Mouse (Mus musculus): ENCODE measurements around the gene Unc119b. TPM values are rescaled to one million over a fixed set of nuclear protein-coding genes. Genes with fewer than 3 reads are reported as not detected.

Gene Unc119b
- polyA plus RNA-seq, 1 experiment = 39.0 TPM

DNA sequence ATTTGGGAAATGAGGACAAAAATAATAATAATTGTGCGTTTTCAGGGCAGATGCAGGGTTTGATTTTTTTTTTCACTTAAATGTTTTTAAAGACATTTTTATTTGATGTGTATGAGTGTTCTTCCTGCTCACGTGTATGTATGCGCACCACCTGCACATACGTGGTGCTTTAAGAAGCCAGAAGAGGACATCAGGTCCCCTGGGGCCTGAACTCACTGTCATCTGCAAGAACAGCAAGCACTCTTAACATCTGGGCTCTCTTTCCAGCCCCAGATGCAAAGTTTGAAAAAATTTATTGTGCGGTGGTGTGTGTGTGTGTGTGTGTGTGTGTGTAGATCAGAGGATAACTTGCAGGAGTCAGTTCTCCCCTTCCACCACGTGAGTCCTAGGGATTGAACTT is 43.1 kb upstream of the Unc119b start:
- Histone ChIP-seq H3K79me3 (ENCODE audit: low read depth) (no peaks in the 10 kb centered on the region), H3K36me3 (ENCODE audit: control insufficient read depth, insufficient read depth) (no peaks in the 10 kb centered on the region), H3K79me2 (ENCODE audit: control insufficient read depth, insufficient read depth) (no peaks in the 10 kb centered on the region), H3K27me3 (ENCODE audit: control insufficient read depth, insufficient read depth, insufficient read length) (peaks cover 18% of the 10 kb centered on the region), H3ac (ENCODE audit: control insufficient read depth, insufficient read length, low read depth) (no peak overlapping the region), H3K4me3 (ENCODE audit: insufficient read depth, poor library complexity, severe bottlenecking) (no peak overlapping the region)
- no peak for TF ChIP-seq CTCF (IDR thresholded peaks at IDR 0.05; ENCODE audit: control insufficient read depth, insufficient read depth, insufficient read length)
- TF ChIP-seq MAX (IDR thresholded peaks at IDR 0.05) = no peak
- TF ChIP-seq USF1 (IDR thresholded peaks at IDR 0.05; ENCODE audit: low read depth) = no peak
- TF ChIP-seq MYOG (IDR thresholded peaks at IDR 0.05; ENCODE audit: control insufficient read depth, extremely low read depth, insufficient read length) = no peak
- no peak for TF ChIP-seq MYOD1 (IDR thresholded peaks at IDR 0.05; ENCODE audit: control insufficient read depth, insufficient read length, low read depth)
- TF ChIP-seq FOSL1 (IDR thresholded peaks at IDR 0.05; ENCODE audit: insufficient read depth, low read length, poor library complexity, severe bottlenecking) = no peak
- no peak for TF ChIP-seq CEBPB (IDR thresholded peaks at IDR 0.05; ENCODE audit: low read depth)

DNA sequence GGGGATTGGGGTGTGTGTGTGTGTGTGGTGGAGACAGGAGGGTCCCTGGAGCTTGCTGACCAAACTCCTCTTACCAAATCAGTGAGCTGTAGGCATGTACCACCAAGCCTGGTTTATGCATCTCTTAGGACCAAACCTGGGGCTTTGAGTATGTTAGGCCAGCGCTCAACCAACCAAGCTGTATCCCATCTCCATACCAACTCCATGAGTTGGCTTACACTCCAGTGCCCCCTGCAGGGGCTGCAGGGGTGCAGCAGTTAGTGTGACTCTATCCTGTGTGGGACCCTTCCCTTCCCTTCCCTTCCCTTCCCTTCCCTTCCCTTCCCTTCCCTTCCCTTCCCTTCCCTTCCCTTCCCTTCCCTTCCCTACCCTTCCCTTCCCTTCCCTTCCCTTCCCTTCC is 39.8 kb upstream of the Unc119b start:
- H3ac ChIP-seq (ENCODE audit: control insufficient read depth, insufficient read length, low read depth) = no peak overlapping the region
- TF ChIP-seq CTCF (IDR thresholded peaks at IDR 0.05; ENCODE audit: control insufficient read depth, insufficient read depth, insufficient read length) = peak; percentile 12
- TF ChIP-seq CEBPB (IDR thresholded peaks at IDR 0.05; ENCODE audit: low read depth) = no peak
- H3K79me2 ChIP-seq (ENCODE audit: control insufficient read depth, insufficient read depth) = no peaks in the 10 kb centered on the region
- H3K27me3 ChIP-seq (ENCODE audit: control insufficient read depth, insufficient read depth, insufficient read length) = peaks cover 18% of the 10 kb centered on the region
- H3K36me3 ChIP-seq (ENCODE audit: control insufficient read depth, insufficient read depth) = no peaks in the 10 kb centered on the region
- H3K79me3 ChIP-seq (ENCODE audit: low read depth) = no peaks in the 10 kb centered on the region
- no peak overlapping the region for H3K4me3 ChIP-seq (ENCODE audit: insufficient read depth, poor library complexity, severe bottlenecking)

DNA sequence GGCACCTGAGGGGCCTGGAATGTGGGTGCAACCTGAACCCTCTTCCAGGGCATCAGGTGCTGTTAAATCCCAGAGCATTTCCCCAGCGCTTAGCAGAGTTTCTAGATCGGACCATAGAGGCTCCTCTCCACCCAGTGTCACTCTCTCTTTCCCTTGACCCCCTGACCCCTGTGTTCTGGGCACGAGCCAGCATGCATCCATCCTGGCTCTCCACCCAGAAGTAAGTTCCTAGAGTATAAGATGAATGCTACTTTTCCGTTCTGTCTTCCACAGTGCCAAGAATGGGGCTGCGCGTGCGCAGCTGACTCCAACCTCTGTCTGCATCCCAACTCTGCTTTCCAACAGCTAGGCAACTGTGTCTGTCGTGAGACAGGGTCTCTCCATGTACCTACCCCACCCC is 35.4 kb upstream of the Unc119b start:
- Histone ChIP-seq H3K79me2 (ENCODE audit: control insufficient read depth, insufficient read depth) (no peaks in the 10 kb centered on the region), H3ac (ENCODE audit: control insufficient read depth, insufficient read length, low read depth) (no peak overlapping the region), H3K4me3 (ENCODE audit: insufficient read depth, poor library complexity, severe bottlenecking) (no peak overlapping the region), H3K27me3 (ENCODE audit: control insufficient read depth, insufficient read depth, insufficient read length) (peaks cover 3% of the 10 kb centered on the region), H3K36me3 (ENCODE audit: control insufficient read depth, insufficient read depth) (no peaks in the 10 kb centered on the region), H3K79me3 (ENCODE audit: low read depth) (no peaks in the 10 kb centered on the region)
- no peak for TF ChIP-seq CEBPB (IDR thresholded peaks at IDR 0.05; ENCODE audit: low read depth)
- no peak for TF ChIP-seq FOSL1 (IDR thresholded peaks at IDR 0.05; ENCODE audit: insufficient read depth, low read length, poor library complexity, severe bottlenecking)
- TF ChIP-seq USF1 (IDR thresholded peaks at IDR 0.05; ENCODE audit: low read depth) = no peak
- TF ChIP-seq MYOD1 (IDR thresholded peaks at IDR 0.05; ENCODE audit: control insufficient read depth, insufficient read length, low read depth) = no peak
- TF ChIP-seq MAX (IDR thresholded peaks at IDR 0.05) = no peak
- no peak for TF ChIP-seq MYOG (IDR thresholded peaks at IDR 0.05; ENCODE audit: control insufficient read depth, extremely low read depth, insufficient read length)
- TF ChIP-seq CTCF (IDR thresholded peaks at IDR 0.05; ENCODE audit: control insufficient read depth, insufficient read depth, insufficient read length) = no peak

DNA sequence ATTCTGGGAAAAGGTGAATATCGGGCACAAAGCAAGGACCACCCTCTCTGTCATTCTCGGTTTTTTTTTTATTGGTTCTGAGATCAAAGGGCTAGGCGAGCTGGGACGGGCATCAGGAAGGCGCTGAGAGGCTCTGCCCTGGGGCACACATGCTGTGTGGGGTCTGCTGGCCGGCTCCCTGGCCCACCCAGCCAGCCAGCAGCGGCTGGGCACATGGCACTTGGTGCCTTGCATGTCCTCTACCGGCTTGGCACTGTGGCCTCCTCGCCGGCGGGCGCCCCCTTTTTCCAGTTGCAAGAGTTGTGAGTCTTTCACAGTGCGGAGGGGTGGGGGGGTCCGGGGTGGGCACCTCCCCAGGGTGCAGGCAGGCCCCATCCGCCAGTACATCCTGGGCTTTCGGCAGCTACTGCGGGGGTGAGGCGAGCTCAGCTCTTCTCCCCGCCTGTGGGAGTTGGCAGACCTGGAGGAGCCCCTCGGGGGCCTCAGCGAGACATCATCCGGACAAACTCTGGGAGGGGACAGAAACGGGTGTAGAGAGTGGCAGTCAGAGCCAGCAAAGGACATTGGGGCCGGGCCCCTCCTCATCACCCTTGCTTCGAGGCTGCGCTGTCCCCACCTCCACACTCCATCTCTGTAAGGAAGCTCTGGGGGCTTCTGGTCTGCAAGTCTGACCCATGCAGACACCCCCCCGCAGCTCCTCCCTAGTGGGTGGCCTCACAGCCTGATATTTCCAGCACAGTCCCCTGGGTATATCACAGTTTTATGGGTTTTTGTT is 34.1 kb upstream of the Unc119b start:
- H3K4me3 ChIP-seq (ENCODE audit: insufficient read depth, poor library complexity, severe bottlenecking) = no peak overlapping the region
- no peaks in the 10 kb centered on the region for H3K79me2 ChIP-seq (ENCODE audit: control insufficient read depth, insufficient read depth)
- no peak overlapping the region for H3ac ChIP-seq (ENCODE audit: control insufficient read depth, insufficient read length, low read depth)
- H3K79me3 ChIP-seq (ENCODE audit: low read depth) = no peaks in the 10 kb centered on the region
- no peaks in the 10 kb centered on the region for H3K36me3 ChIP-seq (ENCODE audit: control insufficient read depth, insufficient read depth)
- no peaks in the 10 kb centered on the region for H3K27me3 ChIP-seq (ENCODE audit: control insufficient read depth, insufficient read depth, insufficient read length)
- TF ChIP-seq MAX (IDR thresholded peaks at IDR 0.05) (no peak), CEBPB (IDR thresholded peaks at IDR 0.05; ENCODE audit: low read depth) (no peak), USF1 (IDR thresholded peaks at IDR 0.05; ENCODE audit: low read depth) (no peak), FOSL1 (IDR thresholded peaks at IDR 0.05; ENCODE audit: insufficient read depth, low read length, poor library complexity, severe bottlenecking) (no peak), MYOG (IDR thresholded peaks at IDR 0.05; ENCODE audit: control insufficient read depth, extremely low read depth, insufficient read length) (no peak), CTCF (IDR thresholded peaks at IDR 0.05; ENCODE audit: control insufficient read depth, insufficient read depth, insufficient read length) (no peak), MYOD1 (IDR thresholded peaks at IDR 0.05; ENCODE audit: control insufficient read depth, insufficient read length, low read depth) (no peak)

DNA sequence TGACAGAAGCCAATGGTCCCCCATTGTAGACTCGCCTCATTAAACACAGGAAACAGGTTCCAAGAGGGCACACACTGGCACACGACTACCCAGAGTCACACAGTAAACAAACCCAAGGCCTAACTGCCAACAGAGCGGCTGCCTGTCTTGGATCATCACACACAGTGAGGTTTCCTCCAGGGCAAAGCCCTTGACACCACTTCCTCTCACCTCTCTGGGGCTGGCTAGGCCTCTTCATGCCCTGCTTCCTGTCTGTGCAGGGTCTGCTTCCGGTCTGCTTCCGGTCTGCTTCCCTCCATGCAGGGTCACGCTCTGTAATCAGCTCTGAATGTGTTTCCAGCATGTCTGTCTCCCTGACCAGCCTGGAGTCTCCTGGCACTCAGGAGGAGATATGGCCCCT is 32.6 kb upstream of the Unc119b start:
- Histone ChIP-seq H3ac (ENCODE audit: control insufficient read depth, insufficient read length, low read depth) (no peak overlapping the region), H3K36me3 (ENCODE audit: control insufficient read depth, insufficient read depth) (no peaks in the 10 kb centered on the region), H3K4me3 (ENCODE audit: insufficient read depth, poor library complexity, severe bottlenecking) (no peak overlapping the region), H3K79me2 (ENCODE audit: control insufficient read depth, insufficient read depth) (no peaks in the 10 kb centered on the region), H3K27me3 (ENCODE audit: control insufficient read depth, insufficient read depth, insufficient read length) (no peaks in the 10 kb centered on the region), H3K79me3 (ENCODE audit: low read depth) (no peaks in the 10 kb centered on the region)
- TF ChIP-seq MYOG (IDR thresholded peaks at IDR 0.05; ENCODE audit: control insufficient read depth, extremely low read depth, insufficient read length) (no peak), MAX (IDR thresholded peaks at IDR 0.05) (no peak), MYOD1 (IDR thresholded peaks at IDR 0.05; ENCODE audit: control insufficient read depth, insufficient read length, low read depth) (no peak), CTCF (IDR thresholded peaks at IDR 0.05; ENCODE audit: control insufficient read depth, insufficient read depth, insufficient read length) (no peak), FOSL1 (IDR thresholded peaks at IDR 0.05; ENCODE audit: insufficient read depth, low read length, poor library complexity, severe bottlenecking) (no peak), CEBPB (IDR thresholded peaks at IDR 0.05; ENCODE audit: low read depth) (no peak), USF1 (IDR thresholded peaks at IDR 0.05; ENCODE audit: low read depth) (no peak)

DNA sequence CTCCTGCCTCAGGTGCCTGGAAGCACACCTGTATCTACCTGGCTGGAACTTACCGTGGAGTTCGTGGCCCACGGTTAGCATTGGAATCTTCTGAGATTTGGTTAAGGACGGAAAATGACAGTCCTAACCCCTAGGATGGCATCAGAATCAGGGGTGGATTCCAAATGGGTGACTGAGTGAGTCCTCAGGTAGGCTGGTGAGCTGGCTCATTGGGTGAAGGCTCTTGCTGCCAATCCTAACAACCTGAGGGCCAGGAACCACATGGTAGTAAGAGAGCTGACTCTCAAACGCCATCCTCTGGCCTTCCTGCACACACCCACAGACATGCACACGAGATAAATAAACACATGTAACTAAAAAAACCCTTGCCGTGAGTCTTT is 32.0 kb upstream of the Unc119b start:
- Histone ChIP-seq H3K79me2 (ENCODE audit: control insufficient read depth, insufficient read depth) (no peaks in the 10 kb centered on the region), H3K27me3 (ENCODE audit: control insufficient read depth, insufficient read depth, insufficient read length) (no peaks in the 10 kb centered on the region), H3K4me3 (ENCODE audit: insufficient read depth, poor library complexity, severe bottlenecking) (no peak overlapping the region), H3K79me3 (ENCODE audit: low read depth) (no peaks in the 10 kb centered on the region), H3K36me3 (ENCODE audit: control insufficient read depth, insufficient read depth) (no peaks in the 10 kb centered on the region), H3ac (ENCODE audit: control insufficient read depth, insufficient read length, low read depth) (no peak overlapping the region)
- TF ChIP-seq MAX (IDR thresholded peaks at IDR 0.05) = no peak
- TF ChIP-seq MYOG (IDR thresholded peaks at IDR 0.05; ENCODE audit: control insufficient read depth, extremely low read depth, insufficient read length) = no peak
- no peak for TF ChIP-seq CEBPB (IDR thresholded peaks at IDR 0.05; ENCODE audit: low read depth)
- no peak for TF ChIP-seq FOSL1 (IDR thresholded peaks at IDR 0.05; ENCODE audit: insufficient read depth, low read length, poor library complexity, severe bottlenecking)
- no peak for TF ChIP-seq CTCF (IDR thresholded peaks at IDR 0.05; ENCODE audit: control insufficient read depth, insufficient read depth, insufficient read length)
- no peak for TF ChIP-seq MYOD1 (IDR thresholded peaks at IDR 0.05; ENCODE audit: control insufficient read depth, insufficient read length, low read depth)
- no peak for TF ChIP-seq USF1 (IDR thresholded peaks at IDR 0.05; ENCODE audit: low read depth)
